Mouse (Mus musculus) heart, postnatal 0 days (tissue): ENCODE measurements around the gene BC034090.

Experiments used
- CTCF ChIP-seq: IDR thresholded peaks from 2 replicates; pipeline ENCODE4 v1.5.1; 2016; ENCODE audit warnings: antibody characterized with exemption, control low read depth, low read depth
- EP300 ChIP-seq: IDR thresholded peaks from 2 replicates; pipeline ENCODE4 v1.6.1; 2016; ENCODE audit warnings: antibody characterized with exemption, low read depth

DNA sequence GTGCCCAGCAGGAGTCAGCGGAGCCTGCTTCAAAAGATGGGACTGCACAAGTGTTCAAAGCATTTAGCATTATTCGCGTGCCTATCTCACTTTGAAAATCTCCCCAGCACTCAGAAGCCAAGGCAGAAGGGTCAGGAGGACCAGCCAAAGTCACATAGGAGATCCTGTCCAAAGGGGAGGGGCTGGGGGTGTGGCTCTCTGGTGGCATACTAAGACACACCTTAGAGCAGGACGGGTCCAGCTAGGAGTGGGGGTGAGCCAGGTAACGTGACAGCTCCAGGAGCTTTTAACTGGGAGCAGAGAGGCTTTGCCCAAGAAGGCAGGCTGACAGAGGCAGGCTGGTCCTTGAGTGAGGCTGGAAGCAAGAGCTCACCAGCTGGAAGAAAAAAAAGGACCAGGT lies 25.3 kb downstream of the BC034090 start:
- no peak for TF ChIP-seq CTCF
- no peak for TF ChIP-seq EP300
